Mouse (Mus musculus) thymus, adult 2 months (tissue): ENCODE results near the gene Stab2.

Experiments used
- CTCF ChIP-seq: fragments of 200-500 bp; IDR thresholded peaks from 2 replicates; pipeline ENCODE4 v1.5.1; 2012; ENCODE audit warnings: mild to moderate bottlenecking, control low read depth, low read length, moderate library complexity, borderline replicate concordance; ENCODE audit not compliant: control insufficient read depth, poor library complexity, insufficient read depth; ENCODE audit errors: extremely low read depth
- POLR2A ChIP-seq: fragments of 200-500 bp; IDR thresholded peaks from 2 replicates; pipeline ENCODE4 v1.6.1; 2012; ENCODE audit warnings: mild to moderate bottlenecking, low read length, control low read depth, moderate library complexity; ENCODE audit not compliant: control insufficient read depth, poor library complexity, insufficient read depth; ENCODE audit errors: extremely low read depth

GRCm38 (mm10) chr10:87032768-87033167 lies 24.9 kb upstream of the Stab2 start:
- no peak for TF ChIP-seq CTCF
- TF ChIP-seq POLR2A, result no peak
